Mouse (Mus musculus): ENCODE data around the gene Pitx3. TPM values are rescaled to one million over a fixed set of nuclear protein-coding genes. Genes with fewer than 3 reads are reported as not detected.
A peak's percentile ranks its signal among the peaks of the same experiment; 100 is the strongest.
"Not testable (repeated sequence)": the region's sequence is repeated elsewhere in the genome, so short reads cannot be mapped to it uniquely, and the experiment has no call there.

Pitx3 gene
- not detected for total RNA-seq (2021)
- long read RNA-seq, result 0 reads

DNA sequence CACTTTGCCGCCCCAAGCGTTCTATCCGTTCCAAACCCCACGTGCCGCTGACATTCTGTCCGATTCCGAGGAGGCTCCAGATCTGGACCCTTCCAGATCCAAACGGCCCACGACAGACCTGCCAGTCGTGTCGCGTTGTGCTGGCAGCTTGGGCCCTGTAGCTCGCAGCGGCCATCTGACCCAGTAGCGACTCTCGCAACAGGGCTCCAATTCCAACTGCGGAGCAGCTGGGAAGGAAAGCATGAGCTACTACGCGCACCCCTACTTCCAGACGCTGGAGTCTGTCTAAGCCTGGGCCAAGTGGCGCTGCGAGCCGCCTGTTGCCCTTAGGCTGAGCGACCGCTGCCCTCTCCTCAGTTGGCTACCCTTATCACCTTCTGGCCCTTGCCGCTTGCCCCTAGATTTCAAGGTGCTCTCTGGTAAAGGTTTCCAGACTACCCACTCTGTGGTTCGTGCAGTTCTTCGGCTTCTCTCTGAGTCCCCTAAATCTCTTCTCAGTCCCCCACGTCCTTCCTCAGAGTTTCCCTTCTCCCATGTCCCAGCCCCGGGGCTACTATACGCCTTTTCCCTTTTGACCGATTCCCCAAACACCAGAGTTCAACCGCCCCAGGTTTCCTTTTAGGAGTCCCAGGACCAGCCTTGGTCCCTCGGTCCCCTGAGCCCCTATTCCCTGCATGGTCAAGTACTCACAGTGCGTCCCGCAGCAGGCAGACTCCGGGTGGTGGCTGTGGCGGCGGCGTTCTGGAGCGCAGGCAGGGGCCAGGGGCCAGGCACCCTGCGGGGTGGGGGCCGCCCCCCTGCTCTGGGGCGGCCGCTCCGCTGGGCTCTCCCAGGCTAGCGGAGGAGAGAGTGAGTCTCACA lies at the start of gene Pitx3:
Gene Pitx3, minus strand, starts transcription at position 816 of the 861 bp plus-strand sequence.
- DNase-seq (ENCODE audit: low spot score in 2 of 2), result no peak

DNA sequence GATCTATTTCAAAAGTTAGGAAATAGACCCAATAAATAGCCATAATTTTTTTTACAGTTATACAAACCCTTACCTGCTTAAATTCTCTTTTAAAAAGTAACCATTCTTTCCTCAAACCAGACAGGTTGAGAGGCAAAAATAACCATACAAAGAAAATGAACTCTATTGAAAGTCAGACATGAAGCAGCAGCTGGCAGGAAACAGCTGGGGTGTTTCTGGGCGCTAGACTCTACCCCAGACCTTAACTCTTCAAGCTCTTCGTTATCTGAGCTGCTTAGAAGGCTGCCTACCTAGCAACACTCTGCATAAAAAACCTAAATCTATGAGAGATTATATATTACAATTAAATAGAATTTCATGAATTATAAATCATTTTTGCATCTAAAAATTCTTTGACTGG lies 39.1 kb upstream of the Pitx3 start:
- DNase-seq (ENCODE audit: low spot score in 2 of 2), result no peak

DNA sequence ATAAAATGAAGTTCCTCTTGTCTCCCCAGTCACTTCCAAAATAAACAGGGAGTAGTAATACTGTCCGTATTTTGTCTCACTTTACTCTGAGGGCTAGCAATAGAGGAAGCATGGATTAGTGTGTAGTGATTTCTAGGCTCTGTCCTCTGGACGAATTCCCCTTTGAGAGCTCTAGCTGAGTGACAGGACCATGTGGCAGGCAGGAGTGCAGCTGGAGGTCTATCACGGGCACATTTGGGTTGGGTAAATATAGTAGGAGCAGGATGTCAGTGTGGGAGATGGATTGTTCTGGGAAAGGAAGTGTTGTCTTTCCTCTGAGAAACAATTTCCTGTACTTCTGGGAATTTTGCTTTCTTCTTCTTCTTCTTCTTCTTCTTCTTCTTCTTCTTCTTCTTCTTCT lies 38.5 kb upstream of the Pitx3 start:
- peak in 1 of 2 experiments; percentile 17 for DNase-seq (ENCODE audit: low spot score in 2 of 2)

- DNase-seq (ENCODE audit: low spot score in 2 of 2), result no peak
These were observed 34.1 kb upstream of the Pitx3 start for GRCm38 (mm10) chr19:46182241-46182640.

- DNase-seq (ENCODE audit: low spot score in 2 of 2), result no peak
These were observed 32.1 kb upstream of the Pitx3 start for GRCm38 (mm10) chr19:46180274-46180673.

- DNase-seq (ENCODE audit: low spot score in 2 of 2), result no peak
These were observed 28.9 kb upstream of the Pitx3 start for GRCm38 (mm10) chr19:46177046-46177445.

DNA sequence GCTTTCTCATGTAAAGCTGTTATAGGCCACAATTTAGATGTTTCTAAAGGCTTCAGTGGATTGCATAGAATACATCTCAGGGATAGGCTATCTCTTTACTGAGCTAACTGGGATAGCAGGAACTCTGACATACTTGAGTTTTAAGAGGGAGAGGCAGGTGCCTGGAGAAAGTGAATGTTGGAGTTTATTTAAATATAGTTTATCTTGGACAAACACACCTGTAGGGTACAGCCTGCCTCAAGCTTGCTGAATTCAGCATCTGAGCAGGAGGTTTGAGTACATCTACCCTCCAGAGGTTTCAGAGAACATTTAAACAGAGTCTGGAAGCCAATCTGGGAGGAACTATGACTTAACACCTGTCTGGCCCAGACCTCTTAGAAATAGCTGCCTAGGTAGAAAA lies 27.0 kb upstream of the Pitx3 start:
- no peak for DNase-seq (ENCODE audit: low spot score in 2 of 2)

DNA sequence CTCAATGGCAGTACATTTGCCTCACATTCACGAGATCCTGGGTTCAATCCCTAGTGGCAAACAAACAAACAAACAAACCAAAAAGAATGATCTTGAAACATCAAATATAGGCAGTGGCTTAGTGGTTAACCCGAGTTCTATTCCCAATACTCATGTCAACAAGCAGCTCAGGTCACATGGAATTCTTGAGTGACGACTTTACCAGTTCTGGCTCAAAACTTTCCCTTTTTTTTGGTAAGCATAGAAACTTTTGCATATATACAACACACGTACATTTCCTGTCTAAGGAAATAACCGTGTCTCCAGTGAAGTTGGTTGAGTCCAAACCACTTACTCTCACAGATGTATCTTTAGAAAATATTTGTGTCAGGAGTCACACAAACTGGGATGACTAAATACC lies 24.4 kb upstream of the Pitx3 start:
- DNase-seq (ENCODE audit: low spot score in 2 of 2), result no peak

DNA sequence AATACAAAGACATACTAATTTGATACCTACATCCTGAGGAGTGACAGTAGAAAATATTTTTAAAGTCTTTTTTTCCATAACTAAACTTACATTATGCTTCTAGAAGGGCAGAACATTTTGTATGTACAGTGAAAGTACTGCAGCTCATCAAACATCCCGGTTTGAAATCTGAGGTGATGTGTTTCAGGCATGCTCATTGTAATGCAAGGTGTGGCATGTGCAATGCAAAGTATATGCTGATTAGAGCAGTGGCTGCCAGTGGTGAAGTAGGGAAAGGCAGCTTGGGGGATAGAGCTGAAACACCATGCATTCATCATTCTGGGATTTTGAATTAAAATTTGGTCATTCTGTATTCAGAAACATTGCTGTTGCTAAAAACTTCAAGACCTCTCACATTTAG lies 21.8 kb upstream of the Pitx3 start:
- DNase-seq (ENCODE audit: low spot score in 2 of 2), result no peak

- DNase-seq (ENCODE audit: low spot score in 2 of 2), result no peak
These were observed 21.3 kb upstream of the Pitx3 start for GRCm38 (mm10) chr19:46169396-46169795.

DNA sequence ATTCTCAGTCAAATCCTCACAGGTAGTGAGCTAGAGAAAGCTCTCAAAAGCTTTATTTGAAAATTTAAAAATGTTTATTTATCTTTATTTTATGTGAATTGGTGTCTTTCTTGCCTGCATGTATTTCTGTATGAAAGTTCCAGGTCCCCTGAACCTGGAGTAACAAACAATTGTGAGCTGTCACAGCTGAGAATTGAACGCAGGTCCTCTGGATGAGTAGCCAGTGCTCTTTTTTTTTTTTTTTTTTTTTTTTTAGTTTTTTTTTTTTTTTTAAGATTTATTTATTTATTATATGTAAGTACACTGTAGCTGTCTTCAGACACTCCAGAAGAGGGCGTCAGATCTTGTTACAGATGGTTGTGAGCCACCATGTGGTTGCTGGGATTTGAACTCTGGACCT lies 19.0 kb upstream of the Pitx3 start:
- not testable (repeated sequence) for DNase-seq (ENCODE audit: low spot score in 2 of 2)

- no peak for DNase-seq (ENCODE audit: low spot score in 2 of 2)
These were observed 17.8 kb upstream of the Pitx3 start for GRCm38 (mm10) chr19:46165950-46166349.

DNA sequence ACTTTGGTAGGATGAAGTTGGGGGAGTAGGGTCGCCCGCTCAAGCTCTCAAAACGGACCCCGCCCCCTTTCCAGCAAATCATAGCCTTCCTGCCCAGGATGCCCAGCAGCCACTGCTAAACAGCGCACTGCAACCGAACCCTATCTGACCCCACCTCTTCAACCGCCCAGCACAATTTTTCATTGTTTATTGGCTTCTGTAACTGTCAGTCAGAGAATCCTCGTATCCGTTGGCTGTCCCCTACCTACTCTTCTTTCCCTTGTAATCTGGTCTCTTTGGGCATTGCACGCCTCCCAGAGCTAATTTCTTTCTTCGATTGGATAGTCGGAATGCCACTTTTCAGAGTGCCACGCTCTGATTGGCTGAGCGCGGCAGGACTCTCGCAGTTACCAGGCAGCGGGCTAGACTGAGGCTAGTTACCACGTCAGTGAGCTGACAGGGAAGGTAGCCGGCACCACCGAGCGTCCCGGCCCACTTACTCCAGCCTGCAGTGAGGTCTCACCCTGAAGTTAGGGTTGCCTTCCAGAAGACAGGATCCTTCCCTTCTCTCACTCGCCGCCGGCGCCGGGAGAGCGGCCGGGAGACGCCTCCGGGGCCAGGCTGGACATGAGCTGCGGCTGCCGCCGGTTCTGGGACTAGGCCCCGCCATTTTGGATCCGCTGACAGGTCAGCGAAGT lies 4.1 kb upstream of the Pitx3 start, which contains the start of gene Gbf1:
Gene Gbf1, plus strand, starts transcription at position 383 of the 677 bp plus-strand sequence.
- peak; percentile 89 to 94 for DNase-seq (ENCODE audit: low spot score in 2 of 2)

GRCm38 (mm10) chr19:46149091-46149490 lies 965 bp upstream of the Pitx3 start:
- DNase-seq (ENCODE audit: low spot score in 2 of 2), result no peak

DNA sequence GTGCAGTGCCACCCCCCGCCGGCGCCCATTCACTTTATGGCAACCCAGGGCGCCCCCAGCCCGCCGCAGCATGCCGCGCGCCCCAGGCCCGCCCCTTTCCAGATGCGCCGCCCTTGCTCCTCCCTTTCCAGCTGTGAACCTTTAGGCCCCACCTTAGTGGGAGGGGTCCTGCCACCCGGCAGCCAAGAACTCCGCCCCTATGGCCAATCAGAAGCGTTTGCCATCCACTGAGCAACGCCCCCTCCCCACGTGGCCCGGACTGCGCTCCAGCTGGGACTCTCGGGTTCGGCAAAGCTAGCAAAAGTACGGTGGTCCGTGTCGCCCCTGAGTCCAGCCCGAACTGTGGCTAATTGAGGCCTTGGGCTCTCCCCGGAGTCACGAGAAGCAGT lies 240 bp upstream of the Pitx3 start:
- peak; percentile 63 to 75 for DNase-seq (ENCODE audit: low spot score in 2 of 2)

DNA sequence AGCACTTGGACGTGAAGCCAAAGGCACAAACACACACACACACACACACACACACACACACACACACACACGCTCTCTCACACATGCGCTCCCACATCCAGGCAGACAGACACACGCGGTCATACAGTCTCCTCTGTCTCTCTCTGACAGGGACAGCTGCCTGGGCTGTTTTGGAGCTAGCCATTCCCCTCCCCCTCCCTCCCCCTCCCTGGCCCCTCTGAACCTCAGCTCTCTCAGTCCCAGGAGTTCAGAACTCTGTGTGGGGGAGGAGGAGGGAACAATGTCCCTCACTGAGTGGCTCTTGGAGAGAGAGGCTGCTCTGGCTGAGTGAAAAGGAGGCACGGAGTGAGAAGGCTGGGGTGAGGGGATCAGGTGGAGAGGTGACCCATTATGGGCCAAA lies 7.0 kb downstream of the Pitx3 start:
- no peak for DNase-seq (ENCODE audit: low spot score in 2 of 2)

GRCm38 (mm10) chr19:46140324-46140723 lies 7.8 kb downstream of the Pitx3 start:
- no peak for DNase-seq (ENCODE audit: low spot score in 2 of 2)

- DNase-seq (ENCODE audit: low spot score in 2 of 2), result peak; percentile 60 to 74
These were observed 11.2 kb downstream of the Pitx3 start for GRCm38 (mm10) chr19:46136639-46137580.

- DNase-seq (ENCODE audit: low spot score in 2 of 2), result peak; percentile 32 to 44
These were observed 12.1 kb downstream of the Pitx3 start for GRCm38 (mm10) chr19:46135789-46136638.

DNA sequence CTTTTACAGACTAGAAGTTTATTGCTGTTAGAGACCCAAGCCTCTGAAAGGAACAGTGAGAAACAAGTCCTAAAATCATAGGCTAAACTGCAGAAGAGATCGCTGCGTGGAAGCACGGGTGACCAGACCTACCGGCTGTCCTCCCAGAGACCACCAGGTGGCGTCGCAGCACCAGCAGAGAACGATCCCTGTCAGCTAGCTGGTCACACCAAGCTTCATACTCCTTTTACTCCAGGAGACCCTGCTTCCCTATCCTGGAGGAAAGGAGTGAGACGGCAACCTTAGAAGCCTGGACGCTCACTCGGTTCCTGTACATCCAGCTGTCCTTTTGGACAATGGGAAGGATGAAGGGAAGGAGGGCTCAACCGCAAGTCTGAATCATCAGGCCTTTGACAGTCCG lies 12.8 kb downstream of the Pitx3 start:
- DNase-seq (ENCODE audit: low spot score in 2 of 2), result peak; percentile 96 to 97
